Mouse (Mus musculus) mouse embryonic stem cell (cell line): ENCODE measurements around the gene Hmgcll1.

Experiments used
- in situ Hi-C, 2 experiments: fragments of 300-500 bp; cut with MboI; formaldehyde crosslinking; loops; 1 replicate in 1 of 2; 3 replicates in 1 of 2; pipeline ENCODE4 v1.14.3; 2019 to 2020; ENCODE audit warnings: low sequenced_read_pairs in 2 of 2, low pct_unique_long_range_greater_than_20kb in 1 of 2, mixed read lengths in 1 of 2; ENCODE audit not compliant: unreplicated experiment in 1 of 2

The Hmgcll1 gene

DNA sequence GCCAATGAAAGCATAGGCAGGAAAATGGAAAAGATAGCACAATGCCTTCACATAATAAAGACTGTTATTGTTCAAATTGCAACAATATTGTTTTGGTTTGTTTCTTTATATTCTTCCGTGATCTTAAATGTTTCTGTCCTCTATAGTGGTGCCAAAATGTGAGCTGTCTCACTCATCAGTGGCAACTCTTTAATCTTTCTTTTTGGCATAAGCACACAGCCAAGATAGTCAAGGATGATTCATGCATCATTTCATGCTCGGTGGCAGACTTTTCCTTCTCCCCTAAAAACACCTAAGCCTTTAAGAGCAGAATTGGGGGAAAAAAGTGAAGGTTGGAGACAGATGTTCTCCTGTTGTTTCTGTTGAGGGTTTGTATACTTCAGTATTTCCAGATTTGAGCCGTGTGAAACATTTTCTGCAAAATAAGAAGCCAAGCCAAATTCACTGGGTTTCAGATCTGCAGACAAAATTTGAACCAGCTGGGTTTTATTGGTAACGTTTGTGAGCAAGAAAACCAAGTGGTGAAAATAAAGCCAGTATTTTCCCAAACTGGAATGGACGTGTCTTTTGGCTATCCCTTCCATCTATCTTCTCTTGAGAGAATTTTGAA is 158.1 kb downstream of the Hmgcll1 start:
- in situ Hi-C loops, result no loop called here

DNA sequence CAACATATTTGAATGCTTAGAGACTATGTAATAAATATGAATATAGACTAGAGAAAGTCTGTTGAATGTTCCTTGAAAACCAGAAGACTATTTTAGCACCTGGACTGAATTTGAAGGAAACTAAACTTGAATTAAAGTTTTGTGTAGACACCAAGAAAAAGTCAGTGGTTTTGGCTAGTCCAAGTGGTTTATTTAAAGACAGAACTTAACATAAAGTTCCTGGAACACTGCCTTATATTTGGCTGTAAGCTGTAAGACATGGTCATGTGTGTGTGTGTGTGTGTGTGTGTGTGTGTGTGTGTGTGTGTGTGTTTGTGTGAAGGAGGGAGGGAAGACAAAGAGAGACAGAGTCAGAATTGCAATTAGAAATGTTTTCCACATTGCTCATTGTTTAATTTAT is 164.6 kb downstream of the Hmgcll1 start:
- in situ Hi-C loops, result no loop called here
